Mouse (Mus musculus): ENCODE measurements at regions not wholly inside any gene's neighbourhood (a gene's known extent, or its start where the extent isn't known, plus 50 kb on each side); places are given as distances from the start of the nearest gene placed in this dataset.

GRCm38 (mm10) chr5:51923417-51923816 lies 266.9 kb downstream of the Dhx15 start:
- no peak for DNase-seq (ENCODE audit: low read depth)

GRCm38 (mm10) chr5:51922973-51923372 lies 267.3 kb downstream of the Dhx15 start:
- DNase-seq (ENCODE audit: low read depth): no peak

DNA sequence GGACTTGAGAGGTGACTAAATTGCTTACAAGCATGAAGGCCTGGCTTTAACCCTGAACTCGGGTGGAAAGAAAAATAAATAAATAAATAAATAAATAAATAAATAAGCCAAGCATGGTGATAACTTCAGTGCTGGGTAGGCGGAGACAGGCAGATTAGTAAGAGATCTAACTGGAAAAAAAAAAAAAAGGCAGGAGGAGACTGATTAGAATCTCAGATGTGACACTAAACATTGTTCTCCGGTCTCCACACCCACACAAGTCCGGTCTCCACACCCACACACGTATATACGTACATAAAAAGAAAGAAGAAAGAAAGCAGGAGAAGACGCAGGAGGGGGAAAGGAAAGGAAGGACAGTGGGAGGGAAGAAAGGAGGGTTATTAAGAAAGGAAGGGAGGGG lies 267.8 kb downstream of the Dhx15 start:
- DNase-seq (ENCODE audit: low read depth): no peak

DNA sequence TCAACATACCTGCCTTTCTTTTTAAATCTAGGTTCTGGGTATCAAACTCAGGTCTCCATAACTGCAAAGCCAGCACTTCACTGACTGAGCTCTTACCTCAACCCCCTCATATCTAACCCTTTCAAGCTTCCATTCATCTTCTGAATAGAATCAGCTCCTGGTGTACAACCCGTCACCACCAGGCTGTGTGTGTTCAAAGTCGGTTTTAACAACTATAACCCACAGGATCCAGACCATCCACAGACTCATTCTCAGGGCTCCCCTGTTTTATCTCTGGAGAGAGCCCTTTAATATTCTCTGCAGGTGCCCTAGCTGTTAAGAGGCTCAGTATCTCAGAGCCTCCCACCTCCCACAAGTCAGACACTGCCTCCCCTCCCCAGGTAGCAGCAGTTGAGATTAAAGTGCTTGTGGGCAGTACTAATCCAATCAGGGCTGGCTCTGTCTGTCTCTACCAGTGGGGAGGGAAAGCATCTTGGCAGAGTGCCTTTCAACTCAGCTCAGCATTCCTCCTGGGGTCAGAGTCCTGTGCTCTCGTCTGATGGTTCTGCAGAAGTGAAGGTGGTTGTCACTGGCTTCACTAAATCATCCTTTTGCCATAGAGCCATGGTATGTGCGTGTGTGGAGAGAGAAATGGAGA lies 272.4 kb downstream of the Dhx15 start:
- DNase-seq (ENCODE audit: low read depth): no peak

- no peak for DNase-seq (ENCODE audit: low read depth)
Observed at GRCm38 (mm10) chr5:51914731-51915130, 275.6 kb downstream of the Dhx15 start.

DNA sequence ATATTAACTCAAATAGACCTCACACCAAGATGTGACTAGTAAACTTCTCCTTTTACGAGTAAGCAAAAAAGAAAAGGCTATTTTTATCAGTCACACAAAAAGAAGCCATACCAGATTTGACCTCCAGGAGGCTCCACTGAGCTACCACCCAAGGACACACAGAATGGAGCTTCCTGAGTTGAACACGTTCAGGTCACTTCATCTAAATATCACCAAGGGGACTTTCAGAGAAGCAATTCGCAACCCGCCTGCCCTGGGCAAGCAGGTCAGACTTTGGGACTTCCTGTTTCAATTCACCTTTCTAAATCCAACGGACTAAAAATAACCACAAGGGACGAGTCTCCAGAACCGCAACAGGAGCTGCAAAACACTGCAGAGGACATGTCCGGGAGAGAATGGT lies 281.5 kb downstream of the Dhx15 start:
- DNase-seq (ENCODE audit: low read depth): peak; percentile 39

- no peak for DNase-seq (ENCODE audit: low read depth)
Observed at GRCm38 (mm10) chr5:51906315-51907109, 283.8 kb downstream of the Dhx15 start.

DNA sequence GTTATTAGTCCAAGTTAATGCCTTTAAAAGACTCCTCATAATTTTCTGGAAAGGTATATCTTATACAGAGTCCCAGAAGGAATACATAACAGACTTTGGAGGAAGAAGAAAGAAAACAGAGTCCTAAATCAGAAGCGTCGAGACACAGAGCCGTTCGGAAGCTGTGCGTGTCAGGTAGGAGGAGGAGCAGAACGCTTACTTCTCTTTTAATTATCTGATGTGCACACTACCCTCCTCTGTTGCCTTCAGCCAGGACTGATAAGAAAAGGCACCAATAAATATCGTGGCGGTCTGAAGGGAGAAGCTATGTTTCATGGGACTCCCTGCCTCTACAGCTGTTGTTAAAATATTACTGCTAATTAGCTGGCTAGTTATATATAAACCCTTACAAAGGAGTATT lies 296.2 kb downstream of the Dhx15 start:
- DNase-seq (ENCODE audit: low read depth): peak; percentile 29

DNA sequence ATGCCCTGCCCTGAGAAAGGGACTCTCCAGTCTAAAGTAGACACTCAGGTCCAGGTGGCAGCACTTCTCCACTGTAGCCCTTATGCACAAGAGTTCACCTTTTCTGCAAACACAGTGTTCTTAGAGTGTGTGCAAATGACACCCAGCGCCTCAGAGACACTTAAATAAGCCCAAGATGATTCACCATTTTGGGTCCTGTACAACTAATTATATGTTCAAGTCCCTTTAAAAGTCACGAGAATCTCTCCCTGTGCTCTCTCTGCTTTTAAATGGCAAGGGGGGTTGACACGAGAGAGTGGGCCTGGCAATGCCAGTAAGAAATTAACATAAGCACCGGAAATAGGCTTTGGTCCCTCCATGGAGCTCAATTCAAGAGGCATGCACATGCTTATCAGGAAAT lies 299.0 kb downstream of the Dhx15 start:
- DNase-seq (ENCODE audit: low read depth): no peak

DNA sequence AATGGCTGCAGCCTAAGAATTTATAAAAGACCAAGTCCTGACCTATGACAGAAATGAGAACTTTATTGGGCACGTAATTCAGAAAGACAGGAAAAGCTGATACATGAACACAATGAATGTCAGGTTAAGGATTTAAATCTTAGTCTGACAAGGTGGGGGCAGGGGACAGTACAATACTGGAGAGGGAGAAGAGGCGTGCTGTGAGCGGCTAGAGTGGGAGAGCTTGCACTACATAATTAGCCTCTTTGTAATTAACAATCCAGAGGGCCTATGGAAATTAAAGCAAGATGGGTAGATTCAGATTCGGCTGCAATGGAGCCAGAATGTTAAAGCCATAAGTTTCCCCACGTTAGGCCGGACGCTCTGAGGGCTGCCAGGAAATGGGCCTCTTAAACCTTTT lies 301.9 kb downstream of the Dhx15 start:
- DNase-seq (ENCODE audit: low read depth): no peak

- no peak for DNase-seq (ENCODE audit: low read depth)
Observed at GRCm38 (mm10) chr5:51882594-51882993, 307.7 kb downstream of the Dhx15 start.

DNA sequence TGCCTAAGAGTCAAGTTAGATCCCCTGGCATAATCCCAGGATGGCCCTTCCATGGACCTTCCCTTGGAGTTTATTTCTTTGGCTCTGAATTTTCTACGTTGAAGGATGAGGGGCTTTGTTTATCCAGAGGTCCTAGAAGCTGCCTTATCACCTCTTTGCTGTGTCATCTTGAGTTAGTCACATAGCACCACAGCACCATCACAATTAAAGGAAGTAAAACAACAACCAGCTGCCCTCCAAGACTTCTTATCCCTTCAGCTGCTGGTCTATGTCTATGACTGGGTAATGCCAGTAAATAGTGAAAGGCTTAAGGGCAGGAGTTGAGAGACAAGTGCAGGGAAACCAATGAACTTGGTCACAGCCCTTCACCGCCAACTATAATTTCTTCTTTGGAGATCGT lies 308.1 kb downstream of the Dhx15 start:
- no peak for DNase-seq (ENCODE audit: low read depth)

- DNase-seq (ENCODE audit: low read depth): no peak
Observed at GRCm38 (mm10) chr5:51876846-51877245, 309.3 kb upstream of the Ppargc1a start.

GRCm38 (mm10) chr5:51873571-51873970 lies 306.0 kb upstream of the Ppargc1a start:
- no peak for DNase-seq (ENCODE audit: low read depth)

- DNase-seq (ENCODE audit: low read depth): no peak
Observed at GRCm38 (mm10) chr5:51871735-51872134, 304.2 kb upstream of the Ppargc1a start.

- DNase-seq (ENCODE audit: low read depth): no peak
Observed at GRCm38 (mm10) chr5:51868223-51868713, 300.7 kb upstream of the Ppargc1a start.

- DNase-seq (ENCODE audit: low read depth): no peak
Observed at GRCm38 (mm10) chr5:51866002-51866401, 298.5 kb upstream of the Ppargc1a start.

DNA sequence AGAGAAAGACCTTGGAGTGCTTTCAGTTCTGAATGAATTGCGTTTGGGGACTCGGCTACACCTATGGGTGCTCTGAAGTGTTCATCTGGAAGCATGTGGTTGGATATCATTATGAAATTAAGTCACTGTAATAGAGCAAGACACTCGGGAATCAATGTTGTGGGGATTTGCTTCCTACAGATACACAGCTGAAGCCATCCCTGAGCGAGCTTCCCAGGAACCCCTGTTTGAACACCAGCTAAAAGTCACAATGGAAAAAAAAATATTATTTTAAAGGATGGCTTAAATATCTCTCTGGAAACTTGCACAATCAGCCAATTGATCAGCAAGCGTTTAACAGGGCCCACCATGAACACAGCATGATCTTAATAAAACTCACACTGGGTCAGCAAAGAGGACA lies 293.0 kb upstream of the Ppargc1a start:
- no peak for DNase-seq (ENCODE audit: low read depth)

DNA sequence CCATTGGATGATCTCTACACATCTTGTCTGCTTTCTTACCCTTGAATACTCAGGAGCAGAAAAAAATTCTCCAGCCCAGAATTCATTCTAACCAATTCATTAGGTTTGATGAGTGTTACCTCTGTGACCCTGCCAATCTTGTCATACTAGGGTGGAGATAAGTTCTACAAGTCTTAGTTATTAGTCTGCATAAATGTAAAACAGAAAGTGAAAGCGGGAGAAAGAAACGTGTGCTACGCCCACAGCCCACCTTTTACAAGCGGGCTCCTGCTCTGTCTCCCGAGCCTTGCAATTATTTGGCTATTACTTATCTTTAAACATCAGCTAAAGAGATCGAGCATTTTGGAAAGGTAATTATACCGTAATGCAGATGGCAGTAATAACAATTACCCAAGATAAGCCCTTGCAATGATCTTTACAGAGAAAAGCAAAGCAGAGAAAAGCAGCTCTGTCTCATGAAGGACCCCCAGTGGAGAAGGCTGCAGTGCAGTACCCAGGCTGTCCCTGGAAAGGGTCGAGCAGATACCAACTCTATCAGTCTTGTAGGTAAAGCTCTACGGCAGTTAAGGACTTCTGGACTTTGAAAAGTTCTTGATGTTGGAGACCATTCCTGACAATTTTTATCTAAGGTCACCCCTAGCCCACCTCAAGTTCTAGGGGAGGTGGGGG lies 286.1 kb upstream of the Ppargc1a start:
- no peak for DNase-seq (ENCODE audit: low read depth)

DNA sequence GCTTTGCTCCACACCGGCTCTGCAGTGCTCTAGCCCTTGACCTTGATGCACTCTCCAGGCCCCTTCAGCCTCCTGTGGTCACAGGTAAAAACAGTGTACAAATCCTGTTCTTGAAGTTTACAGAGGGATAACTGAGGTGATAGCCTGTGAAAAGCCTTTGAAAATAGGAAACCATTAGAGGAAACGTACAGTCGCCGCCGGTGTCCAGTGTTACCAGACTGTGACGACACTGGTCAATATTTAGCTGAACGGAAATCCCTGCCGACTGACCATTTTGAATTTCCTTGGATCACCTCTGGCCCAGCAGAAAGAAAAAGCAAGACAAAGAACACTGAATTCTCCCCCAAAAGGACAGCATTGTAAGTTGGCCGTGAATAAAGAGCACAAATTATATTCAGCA lies 282.6 kb upstream of the Ppargc1a start:
- no peak for DNase-seq (ENCODE audit: low read depth)

DNA sequence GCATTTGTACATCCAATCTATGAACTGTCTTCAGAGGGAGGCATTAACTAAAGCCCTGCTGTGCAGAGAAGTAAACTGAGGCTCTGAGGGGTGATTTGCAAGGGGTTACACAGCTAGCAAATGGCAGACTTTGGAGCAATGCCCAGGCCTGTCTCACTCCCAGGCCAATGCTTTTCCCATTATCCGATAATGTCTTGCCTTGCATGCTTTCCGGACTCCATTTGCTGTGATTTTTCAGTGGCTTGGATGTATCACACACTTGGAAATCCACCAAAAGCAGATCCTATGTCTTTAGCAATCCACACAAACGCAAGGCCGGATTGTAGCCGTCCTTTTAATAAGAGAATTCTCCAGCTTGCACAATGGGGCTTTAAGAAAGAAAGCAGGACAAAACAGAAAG lies 281.7 kb upstream of the Ppargc1a start:
- no peak for DNase-seq (ENCODE audit: low read depth)

DNA sequence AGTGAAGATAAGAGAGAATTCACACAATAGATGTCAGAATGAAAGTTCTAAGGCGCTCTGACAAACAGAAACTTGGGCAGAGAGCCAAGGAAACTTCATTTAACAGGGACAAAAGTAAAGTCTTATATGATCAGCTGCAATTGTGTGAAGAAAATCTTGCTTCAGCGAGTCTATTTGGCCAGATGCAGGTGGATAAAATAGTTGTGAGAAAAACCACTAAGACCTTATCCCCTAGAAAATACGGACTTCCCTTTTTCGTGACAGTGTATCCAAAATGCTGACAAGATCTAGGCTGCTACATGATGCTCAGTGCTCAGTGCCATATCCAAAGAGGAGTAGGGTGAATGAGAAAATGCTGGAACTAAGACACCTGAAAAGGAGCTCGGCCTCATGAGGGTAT lies 274.7 kb upstream of the Ppargc1a start:
- DNase-seq (ENCODE audit: low read depth): no peak

- DNase-seq (ENCODE audit: low read depth): no peak
Observed at GRCm38 (mm10) chr5:51841763-51842162, 274.2 kb upstream of the Ppargc1a start.
